Mouse (Mus musculus) right cerebral cortex, postnatal 14 days (tissue): ENCODE measurements around the gene Plau.

ENCODE experiments used
- DNase-seq: peaks from one replicate; pipeline ENCODE4 v3.0.0; 2022

Plau gene

DNA sequence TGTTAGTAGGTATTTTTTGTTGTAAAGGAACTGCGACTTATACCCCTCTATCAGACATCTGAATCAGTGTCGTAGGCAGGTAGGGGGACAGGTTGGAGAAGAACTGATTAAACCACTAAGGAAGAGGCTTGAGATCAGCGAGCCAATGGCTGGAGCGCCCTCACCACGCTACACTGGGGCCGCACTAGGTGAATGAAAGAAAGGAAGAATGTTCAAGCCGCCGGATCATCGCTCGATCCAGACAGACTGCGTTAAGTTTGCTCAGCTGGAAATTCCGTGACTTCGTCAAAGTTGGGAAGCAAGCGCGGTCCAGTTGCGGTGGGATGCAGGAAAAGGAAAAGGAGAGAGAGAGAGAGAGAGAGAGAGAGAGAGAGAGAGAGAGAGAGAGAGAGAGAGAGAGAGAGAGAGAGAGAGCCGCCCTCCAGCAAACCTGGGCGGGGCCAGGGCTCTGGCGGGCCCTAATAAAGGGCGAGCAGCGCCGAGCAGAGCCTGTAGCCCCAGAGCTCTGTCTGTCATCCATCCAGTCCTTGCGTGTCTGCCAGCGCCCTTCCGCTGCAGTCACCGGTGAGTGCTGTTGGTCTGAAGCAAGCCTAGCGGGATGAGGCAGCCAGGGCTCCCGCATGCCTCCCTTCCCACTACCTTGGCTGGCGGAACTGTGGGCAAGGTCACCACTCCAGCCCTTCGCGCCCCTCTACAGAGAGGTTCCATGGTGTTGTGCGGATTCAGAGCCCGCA, at the start of gene Plau:
Gene Plau (plus strand): TSS at position 490 of the 734 bp plus-strand sequence.
- peak; percentile 40 for DNase-seq

DNA sequence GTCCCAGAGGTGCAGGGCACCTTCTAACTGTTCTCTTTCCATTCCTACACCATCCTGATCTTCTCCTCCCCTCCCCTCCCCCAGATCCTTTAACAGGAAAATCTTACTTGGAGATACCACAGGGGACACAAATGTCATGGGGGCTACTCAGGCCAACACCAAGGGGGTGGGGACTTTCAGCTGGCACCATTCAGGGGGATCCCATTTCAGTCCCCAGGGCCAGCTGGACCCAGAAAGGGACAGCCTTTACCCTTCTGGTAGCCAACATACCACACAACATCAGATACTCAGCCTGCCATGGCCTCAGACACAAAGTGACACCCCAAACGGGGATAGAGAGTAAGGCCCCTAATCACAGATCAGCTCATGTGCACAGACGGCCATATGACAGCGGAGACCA, 48.3 kb upstream of the Plau start:
- DNase-seq = no peak

DNA sequence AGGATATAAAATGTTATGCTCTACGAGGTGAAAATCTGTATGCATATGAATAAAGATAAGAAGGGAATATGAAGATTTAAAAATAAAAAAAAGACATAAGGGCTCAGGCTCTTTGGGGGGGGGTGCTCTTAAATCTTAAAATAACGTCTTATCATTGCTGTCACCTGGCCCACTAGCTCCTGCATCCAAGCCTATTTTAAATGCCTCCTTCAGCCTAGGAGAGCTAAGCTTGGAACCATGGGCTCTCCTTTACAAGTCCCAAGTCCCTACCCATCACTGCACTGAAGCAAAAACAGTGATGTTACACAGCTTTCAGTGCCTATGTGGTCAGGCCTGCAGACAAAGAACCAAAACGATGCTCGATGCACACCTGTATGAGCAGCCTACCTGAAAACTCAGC, 46.9 kb upstream of the Plau start:
- no peak for DNase-seq

DNA sequence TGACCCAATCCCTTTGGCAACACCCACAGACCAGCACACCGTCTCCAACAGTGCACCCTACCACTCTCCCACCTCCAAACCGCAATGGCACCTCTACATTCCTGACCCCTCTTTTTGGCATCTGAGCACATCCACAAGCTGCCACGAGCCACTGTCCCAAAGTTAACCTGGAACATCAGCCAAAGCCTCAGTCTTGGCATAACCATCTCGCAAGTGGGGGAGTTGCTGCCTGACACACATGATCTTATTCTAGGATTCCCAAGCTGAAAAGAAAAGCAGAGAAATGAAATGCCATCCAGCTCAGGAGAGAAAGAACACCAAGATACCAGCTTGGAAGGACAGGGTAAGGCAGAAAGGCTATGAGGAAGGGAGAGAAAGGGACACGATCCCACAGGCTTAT, 46.0 kb upstream of the Plau start:
- no peak for DNase-seq

DNA sequence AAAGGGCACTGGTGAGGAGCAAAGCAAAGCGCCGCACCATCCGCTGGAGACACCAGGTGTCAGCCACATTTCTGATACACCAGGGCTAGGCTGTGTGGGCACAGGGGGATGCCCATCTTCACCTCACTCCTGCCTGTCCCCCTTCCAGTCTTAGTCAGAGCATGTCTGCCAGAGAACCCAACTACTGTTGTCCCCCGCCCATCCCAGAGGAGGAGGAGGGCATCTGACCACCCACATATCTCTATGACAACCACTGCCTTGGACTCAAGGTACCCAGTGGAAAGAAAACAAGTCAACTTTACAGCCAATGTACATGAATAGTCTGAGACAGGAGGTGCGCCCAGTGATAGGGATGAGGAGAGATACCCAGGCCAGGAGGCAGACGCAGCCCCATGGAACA, 45.5 kb upstream of the Plau start:
- no peak for DNase-seq

DNA sequence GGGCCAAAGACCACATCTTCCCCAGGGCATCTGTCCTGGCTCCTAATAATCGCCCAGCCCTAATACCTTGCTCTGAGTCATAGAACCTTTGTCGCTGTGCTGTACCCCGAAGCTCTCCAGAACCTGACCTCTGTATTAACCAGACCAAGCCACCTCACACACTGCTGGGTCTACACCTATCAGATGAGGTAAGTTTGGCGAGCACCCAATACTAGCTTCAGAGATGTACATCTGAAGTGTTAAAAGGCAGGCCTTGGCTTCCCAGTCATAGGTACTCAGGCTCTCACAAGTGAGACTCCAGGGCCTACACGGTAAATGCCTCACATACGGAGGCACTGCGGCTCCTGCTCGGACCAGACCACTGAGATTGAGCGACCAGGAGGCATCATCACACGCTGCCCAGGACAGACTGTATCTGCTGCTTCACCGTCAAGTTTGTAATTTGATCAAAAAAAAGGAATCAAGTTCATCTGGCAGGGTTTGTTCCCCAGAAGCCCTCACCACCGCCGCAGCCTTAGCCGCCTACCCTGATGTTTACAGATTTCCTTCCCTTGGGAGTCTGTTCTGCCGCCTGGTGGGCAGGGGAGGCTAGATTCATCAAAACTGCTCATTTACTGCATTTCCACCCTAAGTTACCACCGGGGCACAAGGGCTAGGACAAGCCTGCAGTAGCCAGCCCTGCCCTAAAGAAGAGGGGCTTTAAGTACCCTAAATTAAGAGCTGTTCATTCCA, 44.8 kb upstream of the Plau start:
- DNase-seq = no peak

DNA sequence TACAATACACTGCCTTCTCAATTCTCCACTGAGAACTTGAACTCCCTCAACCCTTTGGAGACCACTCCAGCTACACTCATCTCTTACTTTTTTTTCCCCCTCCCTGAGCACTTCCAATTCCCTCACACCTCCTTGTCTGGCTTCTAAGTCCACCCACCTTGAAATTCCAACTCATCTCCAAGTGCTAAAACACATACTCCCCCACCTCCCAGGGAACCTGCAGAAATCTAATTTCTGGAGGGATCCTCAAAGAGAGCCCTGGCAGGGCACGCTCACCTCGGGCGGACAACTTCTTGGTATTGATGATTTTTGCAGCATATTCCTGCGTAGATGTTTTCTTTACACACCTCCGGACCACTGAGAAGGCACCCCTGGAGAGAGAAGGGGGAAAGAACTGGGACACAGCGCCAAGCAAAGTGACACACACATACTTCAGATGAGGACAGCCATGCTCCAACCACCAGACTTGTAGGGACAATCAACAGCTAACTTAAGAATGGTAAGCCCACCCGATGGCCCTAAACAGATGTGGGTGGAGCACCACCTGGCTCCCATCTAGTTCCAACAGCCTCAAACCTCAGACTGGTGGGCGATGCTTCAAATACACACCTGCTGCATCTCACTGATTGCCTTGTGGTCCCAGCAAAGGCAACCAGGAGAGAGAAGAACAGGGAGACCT, 44.1 kb upstream of the Plau start:
- no peak for DNase-seq

DNA sequence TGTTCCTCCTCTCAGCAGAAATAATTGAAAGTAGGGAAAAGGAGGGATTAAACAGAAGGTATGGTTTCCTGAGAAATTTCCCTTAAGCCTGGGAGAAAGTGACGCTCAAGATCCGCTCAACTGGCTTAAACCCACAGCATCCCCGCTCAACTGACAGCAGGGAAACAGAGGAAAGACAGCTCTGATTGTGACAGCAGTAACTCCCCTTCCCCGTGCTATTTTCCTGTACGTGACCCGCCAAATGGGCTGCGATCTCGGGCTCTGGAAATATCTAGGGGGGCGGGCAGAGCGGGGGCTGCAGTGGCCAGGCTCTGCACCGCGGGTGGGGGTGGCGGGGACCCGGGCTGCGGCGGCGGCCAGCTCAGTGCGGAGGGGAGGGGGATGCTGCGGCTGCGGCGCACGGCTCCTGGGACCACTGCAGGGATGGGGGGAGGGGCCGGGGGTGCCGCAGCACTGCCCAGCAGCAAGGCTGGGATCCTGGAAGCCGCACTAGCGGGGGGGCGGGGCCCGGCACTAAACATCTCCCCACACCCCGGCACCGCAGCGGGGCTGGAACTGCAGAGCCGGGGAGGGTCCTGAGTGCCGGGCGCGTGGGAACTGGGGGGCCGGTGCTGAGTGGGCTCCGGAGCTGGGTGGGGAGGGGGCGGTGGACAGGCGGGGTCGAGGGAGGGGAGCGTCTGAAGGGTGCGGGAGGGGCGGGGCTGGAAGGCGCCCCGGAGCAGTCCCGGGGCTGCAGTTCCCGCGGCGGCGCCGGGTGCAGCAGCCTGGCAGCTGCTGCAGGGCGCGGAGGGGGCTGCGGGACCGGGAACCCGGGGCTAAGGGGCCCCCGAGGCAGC, 43.3 kb upstream of the Plau start:
- DNase-seq = peak; percentile 51

DNA sequence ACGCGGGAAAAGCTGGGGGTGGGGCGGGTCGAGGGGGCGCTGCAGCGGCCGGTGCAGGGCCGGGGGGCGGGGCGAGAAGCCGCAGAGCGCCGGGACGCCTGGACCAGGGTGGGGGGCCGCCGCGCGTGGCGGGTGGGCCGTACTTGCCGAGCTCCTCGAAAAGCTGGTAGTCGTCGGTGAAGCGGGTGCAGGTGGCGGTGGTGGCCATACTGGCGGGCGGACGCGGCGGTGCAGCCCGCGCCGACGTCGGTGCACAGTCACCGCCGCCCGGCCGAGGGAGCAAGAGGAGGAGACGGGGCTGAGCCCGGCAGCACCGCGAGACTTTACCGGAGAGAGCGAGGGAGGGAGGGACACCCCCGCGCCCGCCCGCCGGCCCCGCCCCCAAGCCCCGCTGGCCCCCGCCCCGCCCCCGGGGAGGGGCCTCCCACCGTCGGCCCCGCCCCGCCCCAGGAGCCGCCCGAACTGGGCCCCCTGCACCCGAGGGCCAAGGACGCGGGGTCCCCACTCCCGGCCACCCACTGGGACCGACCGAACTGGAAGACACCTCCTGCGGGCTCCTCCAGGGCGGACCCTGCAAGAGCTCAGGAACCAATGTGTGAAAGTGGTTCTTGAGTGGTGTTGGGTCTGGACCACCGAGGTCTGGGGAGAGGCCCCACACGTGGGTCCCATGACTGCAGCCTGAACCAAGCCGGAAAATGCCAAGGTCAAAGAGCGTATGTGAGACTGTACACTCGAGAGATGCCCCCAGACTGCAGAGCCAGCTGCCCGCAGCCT, 42.5 kb upstream of the Plau start, which contains the start of gene Camk2g:
Gene Camk2g (minus strand): TSS at position 331 of the 774 bp plus-strand sequence.
- peak; percentile 77 for DNase-seq

DNA sequence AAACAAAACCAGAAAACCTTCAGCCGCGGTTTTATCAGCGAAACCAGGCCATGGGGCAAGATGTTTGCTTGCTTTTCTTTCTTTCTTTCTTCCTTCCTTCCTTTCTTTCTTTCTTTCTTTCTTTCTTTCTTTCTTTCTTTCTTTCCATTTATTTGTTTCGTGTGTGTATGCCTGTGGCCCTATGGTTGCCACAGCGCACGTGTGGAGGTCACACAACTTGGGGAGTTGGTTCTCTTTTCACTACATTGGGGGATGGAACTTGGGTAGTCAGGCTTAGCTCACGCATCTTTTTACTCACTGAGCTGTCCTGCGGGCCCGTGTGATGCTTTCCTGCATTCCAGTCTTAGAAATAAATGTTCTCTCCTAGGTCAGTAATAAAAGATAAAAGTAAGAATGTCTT, 41.9 kb upstream of the Plau start:
- DNase-seq = no peak

DNA sequence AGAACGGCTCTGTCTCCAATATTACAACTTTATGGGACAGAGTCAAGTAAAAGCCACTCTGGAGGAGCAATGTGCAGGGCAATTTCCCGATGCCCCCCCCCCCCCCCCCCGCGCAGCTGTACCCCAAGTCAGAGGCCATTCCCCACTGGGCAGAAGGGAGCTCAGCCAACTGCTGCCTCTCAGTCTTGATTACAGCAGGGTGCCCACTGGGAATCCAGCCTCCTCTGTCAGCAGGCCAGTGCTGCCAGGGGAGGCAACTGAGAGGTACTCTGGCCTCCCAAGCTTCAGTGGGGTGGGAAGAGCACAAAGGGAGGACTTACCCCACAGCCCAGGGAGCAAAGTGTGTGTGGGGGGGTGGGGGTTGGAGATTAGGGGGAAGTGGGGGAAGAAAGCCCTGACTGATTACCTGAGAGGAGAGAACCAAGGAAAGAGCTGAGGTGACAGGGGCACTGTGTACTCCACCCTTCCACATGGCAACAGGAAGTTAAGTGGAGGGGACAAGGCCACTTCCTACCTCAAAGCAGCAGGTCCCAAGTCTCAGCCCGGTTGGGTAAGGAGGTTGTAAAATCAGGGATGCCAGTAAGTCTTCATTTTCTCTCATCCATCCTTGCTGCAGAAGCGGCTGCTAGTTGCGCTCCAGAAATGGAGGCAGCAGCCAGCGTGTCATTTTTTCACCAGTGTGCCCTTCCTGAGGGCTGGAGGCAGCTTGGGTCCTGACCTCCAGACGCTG, 40.9 kb upstream of the Plau start:
- no peak for DNase-seq

DNA sequence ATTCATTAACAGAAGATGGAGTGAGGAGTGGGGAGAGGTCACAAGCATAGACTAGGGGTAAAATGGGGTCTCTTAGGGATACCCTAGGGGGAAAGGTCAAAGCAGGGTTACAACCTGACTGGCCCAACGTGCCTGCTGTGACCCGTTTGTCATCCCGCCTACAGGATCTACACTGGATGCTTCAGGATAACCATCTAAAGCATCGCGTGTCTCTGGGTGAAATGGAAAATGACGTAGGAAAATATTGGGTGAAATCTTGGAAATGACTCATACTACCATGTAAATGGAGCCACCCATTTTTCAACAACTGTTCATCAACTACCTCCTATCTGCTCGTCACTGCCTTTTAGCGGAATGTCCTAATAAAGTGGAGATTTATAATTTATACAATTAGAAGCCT, 40.3 kb upstream of the Plau start:
- no peak for DNase-seq

DNA sequence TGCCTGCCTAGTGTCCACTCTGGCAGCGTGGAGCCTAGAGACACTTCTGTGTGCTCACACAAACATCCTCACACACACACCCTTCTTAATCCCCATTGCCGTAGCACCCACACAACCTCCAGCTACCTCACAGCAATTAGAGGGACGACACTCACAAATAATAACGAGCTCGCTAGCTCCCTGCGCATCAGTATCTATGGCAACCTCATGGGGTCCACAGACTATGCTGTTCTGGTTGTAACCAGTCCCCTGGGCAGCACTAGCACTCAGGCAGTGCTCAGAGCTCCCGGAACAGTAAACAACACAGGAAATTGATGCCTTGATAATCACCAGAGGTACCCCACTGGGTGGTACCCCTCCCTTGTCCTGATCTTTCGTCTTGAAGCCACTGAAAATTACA, 39.8 kb upstream of the Plau start:
- DNase-seq = no peak

DNA sequence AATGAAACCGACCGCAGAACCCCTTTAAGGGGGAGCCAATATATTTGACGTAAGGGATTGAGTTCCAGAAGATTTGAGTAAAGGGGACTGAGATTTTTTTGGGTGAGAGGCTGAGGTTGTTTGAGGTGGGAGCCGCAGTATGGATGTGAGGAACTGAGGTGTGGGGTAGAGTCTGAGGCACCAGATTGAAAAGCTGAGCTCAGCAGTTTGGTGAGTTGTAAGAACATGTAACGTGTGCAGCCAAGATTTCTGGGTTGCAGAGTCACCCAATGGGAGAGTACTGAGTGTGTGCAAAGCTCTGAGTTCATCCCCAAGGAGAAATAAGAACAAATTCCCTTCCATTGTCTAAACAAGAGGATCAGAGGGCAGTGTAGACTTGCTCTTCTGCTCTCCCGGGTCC, 38.2 kb upstream of the Plau start:
- DNase-seq = no peak

DNA sequence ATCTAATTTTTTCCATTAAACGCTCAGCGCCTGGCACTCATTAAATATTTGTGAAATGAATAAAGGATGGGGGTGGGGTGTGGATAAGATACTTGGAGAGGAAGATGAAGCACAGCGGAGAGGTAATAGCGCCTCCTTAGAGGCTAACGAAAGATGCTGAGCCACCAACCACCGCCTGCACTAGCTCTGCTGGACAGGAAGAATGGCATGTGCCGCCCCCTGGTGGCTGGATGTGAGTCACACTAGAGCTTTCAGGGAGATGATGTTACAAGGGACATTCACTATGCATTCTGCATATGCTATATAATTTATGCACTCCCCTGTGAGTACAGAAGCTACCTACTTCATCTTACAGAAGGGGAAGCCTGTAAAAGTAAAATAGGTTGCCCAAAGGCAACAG, 37.7 kb upstream of the Plau start:
- peak; percentile 94 for DNase-seq

DNA sequence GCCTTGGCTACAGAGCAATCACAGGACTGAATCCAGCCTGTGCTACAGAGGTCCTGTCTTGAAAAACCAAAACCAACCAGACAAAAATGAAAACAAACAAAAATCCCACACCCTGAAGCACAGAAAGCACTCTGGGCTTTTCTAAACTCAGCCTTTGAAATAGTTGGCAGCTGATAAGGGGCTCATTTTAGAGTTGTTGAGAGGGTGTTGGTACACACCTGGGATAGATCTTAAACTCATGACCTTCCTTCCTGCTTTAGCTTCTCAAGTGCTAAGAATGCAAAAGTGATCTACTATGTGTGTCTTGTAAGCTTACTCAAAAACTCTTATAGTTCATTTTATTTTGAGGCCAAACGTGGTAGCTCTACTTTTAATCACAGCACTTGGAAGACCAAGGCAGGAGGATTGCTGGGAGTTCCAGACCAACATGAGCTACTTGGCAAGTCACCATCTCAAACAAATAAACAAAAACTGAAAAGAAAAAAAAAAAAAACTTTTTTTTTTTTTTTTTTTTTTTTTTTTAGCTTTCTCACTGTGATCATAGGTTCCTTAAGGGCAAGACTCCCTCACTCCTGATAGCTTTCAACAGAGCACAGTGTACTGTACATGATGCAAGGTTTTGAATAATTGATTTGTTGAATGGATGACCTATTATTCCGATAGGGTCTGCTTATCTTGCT, 33.4 kb upstream of the Plau start:
- no peak for DNase-seq

DNA sequence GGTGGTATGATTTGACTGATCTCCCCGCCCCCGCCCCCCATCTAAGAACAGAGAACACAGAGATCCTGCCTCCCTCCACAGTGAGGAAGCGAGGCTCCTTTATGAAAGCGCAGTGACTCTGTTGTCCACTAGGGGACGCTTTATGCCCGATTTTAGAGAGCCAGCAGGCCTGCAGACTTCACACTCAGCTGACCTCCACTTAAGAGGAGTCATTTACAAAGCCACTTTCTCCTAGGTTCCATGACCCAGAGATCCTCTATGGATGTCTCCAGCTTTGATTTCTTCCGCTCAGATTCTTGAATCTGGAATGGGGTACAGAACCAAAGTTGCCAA, 32.9 kb upstream of the Plau start:
- DNase-seq = peak; percentile 68

DNA sequence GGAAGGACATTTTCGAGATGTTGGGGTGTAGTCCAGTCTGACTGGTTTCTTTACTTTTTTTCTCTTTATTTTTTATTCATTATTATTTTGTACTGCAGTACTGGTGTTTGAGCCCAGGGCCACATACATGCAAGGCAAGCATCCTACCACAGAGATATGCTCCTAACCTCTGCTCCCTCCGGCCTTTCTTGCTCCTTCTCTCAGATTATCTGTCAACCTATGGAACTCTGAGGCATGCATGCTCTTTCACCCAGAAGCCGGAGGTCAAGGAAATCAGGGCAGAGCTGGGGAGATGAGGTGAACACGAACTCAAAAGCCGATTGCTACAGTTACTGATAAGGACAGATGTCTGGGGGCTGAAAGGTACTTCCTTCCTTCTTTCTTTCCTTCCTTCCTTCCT, 32.0 kb upstream of the Plau start:
- no peak for DNase-seq

DNA sequence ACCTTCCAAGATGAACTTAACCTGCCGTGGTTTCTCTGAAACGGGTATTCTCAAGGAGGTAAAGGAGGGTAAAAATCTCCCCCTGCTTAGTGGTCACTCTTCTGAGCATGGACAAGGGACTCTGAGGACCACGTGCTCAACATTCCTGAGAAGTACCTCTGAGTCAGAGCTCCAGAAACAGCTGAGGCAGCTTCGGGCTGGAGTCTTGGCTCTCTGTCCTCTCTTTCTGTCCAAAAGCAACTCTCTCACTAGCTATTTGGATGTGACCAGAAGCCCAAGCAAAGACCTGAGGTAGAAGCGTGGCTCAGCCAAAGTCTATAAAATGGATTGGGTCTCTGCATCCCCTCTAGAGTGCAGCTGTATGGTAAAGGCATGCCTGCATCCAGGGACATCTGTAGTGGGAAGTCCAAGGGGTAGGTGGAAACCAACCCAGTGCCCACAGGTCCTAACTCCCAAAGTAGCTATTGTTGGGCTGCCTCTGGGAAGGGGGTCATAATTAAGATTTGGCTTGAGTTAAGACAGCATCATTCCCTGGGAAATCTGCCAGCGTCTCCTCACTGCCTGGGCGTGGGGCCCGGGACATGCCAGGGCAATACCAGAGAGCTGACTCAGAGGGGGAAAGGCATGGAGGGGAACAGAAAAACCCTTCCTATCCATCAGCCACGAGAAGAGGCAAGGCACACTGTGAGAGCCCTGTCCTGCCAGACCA, 31.3 kb upstream of the Plau start:
- peak; percentile 67 for DNase-seq

DNA sequence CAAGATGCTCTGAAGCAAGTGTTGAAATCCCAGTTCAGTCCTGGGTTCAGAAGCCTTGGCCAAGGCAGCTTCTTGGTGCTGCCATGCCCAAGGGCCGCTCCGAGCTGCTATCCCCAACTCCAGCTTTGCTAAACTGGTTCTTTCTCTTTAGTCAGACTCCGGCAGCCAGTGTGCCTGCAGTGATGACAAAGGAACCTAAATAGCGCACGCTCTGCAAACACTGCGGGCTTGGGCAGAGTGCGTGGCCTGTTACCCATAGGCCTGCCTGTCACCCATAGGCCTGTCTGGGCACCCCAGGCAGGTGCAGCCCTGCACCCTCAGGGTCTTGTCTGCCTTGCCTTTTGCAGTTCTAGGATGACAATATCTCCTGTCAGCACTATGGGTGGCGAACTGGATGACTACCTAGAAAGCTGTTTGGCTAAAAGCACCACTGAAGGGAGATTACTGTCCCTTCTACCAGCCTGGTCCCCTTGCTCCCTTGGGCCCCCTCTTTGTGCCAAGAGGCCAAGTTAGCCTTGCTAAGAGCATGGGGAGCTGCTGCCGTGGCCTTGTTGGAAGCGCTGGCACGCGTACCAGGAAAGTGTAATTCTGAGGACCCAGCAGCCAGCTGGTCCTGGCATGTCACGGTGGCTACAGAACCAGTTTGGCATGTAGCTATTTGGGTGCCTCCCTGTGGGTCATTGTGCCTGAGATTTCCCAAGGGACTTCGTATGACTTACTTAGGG, 30.2 kb upstream of the Plau start:
- no peak for DNase-seq
